In genomic region chr15:27664126-27664525, GRCm38 (mm10) we compare ENCODE assay signal across 21 mouse cellular contexts. TPM values are rescaled to one million over a fixed set of nuclear protein-coding genes. Genes with fewer than 3 reads are reported as not detected.
DNase-seq lines count a peak whose midpoint lies in the region; ATAC-seq and TF ChIP-seq lines count a peak whose summit lies in the region.
"Had no signal": no experiment of that assay in that cellular context is flagged by ENCODE, and none has a peak within 500 bp of the region (broad histone marks: within the 10 kb centered on the region; RNA-seq: fewer than 3 reads in every experiment).

No protein-coding gene starts in this region.

- H3K27ac ChIP-seq in liver, embryonic 15.5 days (replicated peaks) = peak overlapping the region; percentile 45; the same call in 1 of the 2 replicates
- peak overlapping the region; percentile 99 for H3K27ac ChIP-seq in bone marrow macrophage, adult 2 months (ENCODE audit: insufficient read depth, low read depth, low read length)
- H3K27ac ChIP-seq in forebrain, embryonic 15.5 days (replicated peaks) = no peak overlapping the region
- H3K27ac ChIP-seq in hindbrain, embryonic 10.5 days = no peak overlapping the region
- H3K27ac ChIP-seq: heart, adult 2 months; left cerebral cortex, adult 2 months; limb, embryonic 12.5 days; neural tube, embryonic 15.5 days had no signal

- no peak for DNase-seq in liver
- peak; percentile 70 to 79 for DNase-seq in monocyte, adult 2 months (ENCODE audit: low read depth in 1 of 2, low spot score in 2 of 2)
- DNase-seq in hindbrain, embryonic 10.5 days (ENCODE audit: low spot score) = no peak
- DNase-seq: adrenal gland, adult 2 months; cerebellum, postnatal 10 days; kidney, adult 8-10 months; kidney, postnatal 36 days; right cerebral cortex, adult 18-20 months; spleen, adult 18-20 months had no signal

- TF ChIP-seq CTCF in bone marrow macrophage, adult 2 months (IDR thresholded peaks at IDR 0.05; ENCODE audit: low read depth, low read length) = no peak

- no peak for TF ChIP-seq POLR2A in bone marrow macrophage, adult 2 months (IDR thresholded peaks at IDR 0.05; ENCODE audit: borderline replicate concordance, low read depth, low read length)

- ATAC-seq in liver, embryonic 15.5 days (ENCODE audit: insufficient read depth) = 0 out of 2 replicates have a peak, but pooled peaks have one; percentile 40
- peak; percentile 80 for ATAC-seq in granulocyte monocyte progenitor cell, adult 5-6 weeks (replicated peaks; ENCODE audit: poor library complexity, severe bottlenecking)
- no peak for ATAC-seq in forebrain, embryonic 15.5 days (replicated peaks)
- ATAC-seq: forebrain, embryonic 14.5 days; hindbrain, embryonic 16.5 days had no signal

- no peaks in the 10 kb centered on the region for H3K36me3 ChIP-seq in liver, embryonic 15.5 days (replicated peaks)
- H3K36me3 ChIP-seq in forebrain, embryonic 15.5 days = no peaks in the 10 kb centered on the region
- H3K36me3 ChIP-seq in hindbrain, embryonic 10.5 days = no peaks in the 10 kb centered on the region
- H3K36me3 ChIP-seq: G1E; limb, embryonic 12.5 days; neural tube, embryonic 15.5 days had no signal

- no peak overlapping the region for H3K4me2 ChIP-seq in liver, embryonic 15.5 days
- H3K4me2 ChIP-seq in forebrain, embryonic 15.5 days (replicated peaks) = no peak overlapping the region
- H3K4me2 ChIP-seq: limb, embryonic 12.5 days; neural tube, embryonic 15.5 days had no signal

- peaks cover 15% of the 10 kb centered on the region; the same call in 1 of the 2 replicates for H3K4me1 ChIP-seq in liver, embryonic 15.5 days (replicated peaks)
- peaks cover 67% of the 10 kb centered on the region for H3K4me1 ChIP-seq in bone marrow macrophage, adult 2 months (ENCODE audit: control insufficient read depth, insufficient read depth, low read length)
- no peaks in the 10 kb centered on the region for H3K4me1 ChIP-seq in forebrain, embryonic 15.5 days
- peaks cover 8% of the 10 kb centered on the region; the same call in 1 of the 2 replicates for H3K4me1 ChIP-seq in hindbrain, embryonic 10.5 days (replicated peaks)

- no peak overlapping the region for H3K9ac ChIP-seq in liver, embryonic 15.5 days
- H3K9ac ChIP-seq in forebrain, embryonic 15.5 days (replicated peaks) = no peak overlapping the region
- H3K9ac ChIP-seq: limb, embryonic 12.5 days; neural tube, embryonic 15.5 days had no signal

- 49% methylated on average over 9 of the region's 9 CpGs for WGBS in liver, embryonic 15.5 days (ENCODE audit: insufficient replicate concordance)
- WGBS in forebrain, embryonic 15.5 days = 90% methylated on average over 9 of the region's 9 CpGs
- WGBS in hindbrain, embryonic 10.5 days = 92% methylated on average over 9 of the region's 9 CpGs

- no peaks in the 10 kb centered on the region for H3K27me3 ChIP-seq in liver, embryonic 15.5 days
- no peaks in the 10 kb centered on the region for H3K27me3 ChIP-seq in forebrain, embryonic 15.5 days
- H3K27me3 ChIP-seq in hindbrain, embryonic 10.5 days (ENCODE audit: insufficient read depth, poor library complexity, severe bottlenecking) = no peaks in the 10 kb centered on the region
- H3K27me3 ChIP-seq: limb, embryonic 12.5 days; megakaryocyte, embryonic 14.5 days; neural tube, embryonic 15.5 days had no signal

- no peaks in the 10 kb centered on the region for H3K9me3 ChIP-seq in liver, embryonic 15.5 days (replicated peaks)
- no peaks in the 10 kb centered on the region for H3K9me3 ChIP-seq in forebrain, embryonic 15.5 days
- no peaks in the 10 kb centered on the region for H3K9me3 ChIP-seq in hindbrain, embryonic 10.5 days
- H3K9me3 ChIP-seq: G1E; limb, embryonic 12.5 days; neural tube, embryonic 15.5 days had no signal

- H3K4me3 ChIP-seq in liver, embryonic 15.5 days (replicated peaks) = no peak overlapping the region
- no peak overlapping the region for H3K4me3 ChIP-seq in bone marrow macrophage, adult 2 months (ENCODE audit: insufficient read depth, low read length)
- no peak overlapping the region for H3K4me3 ChIP-seq in forebrain, embryonic 15.5 days
- H3K4me3 ChIP-seq in hindbrain, embryonic 10.5 days = no peak overlapping the region
- H3K4me3 ChIP-seq: heart, adult 2 months; left cerebral cortex, adult 2 months; limb, embryonic 12.5 days; megakaryocyte, embryonic 14.5 days; neural tube, embryonic 15.5 days had no signal

RNA-seq across cellular contexts. Expression of gene Otulinl, which starts 17.3 kb away (rescaled TPM):
- 11.1 and 12.0 TPM in 2 replicates for polyA plus RNA-seq in liver, embryonic 15.5 days (2015; fragmentation: Nextera tagmentation; extraction: Ambion mirVana)
- 256 and 264 TPM in 2 replicates for polyA plus RNA-seq in bone marrow macrophage, adult 2 months (2012; ENCODE audit: insufficient read depth, insufficient read length, missing spikeins)
- 56.7 and 73.7 TPM in 2 replicates for total RNA-seq in granulocyte monocyte progenitor cell, adult 5-6 weeks (2014; fragmentation: Nextera tagmentation)
- total RNA-seq in granulocyte monocyte progenitor cell, adult 5-6 weeks (2017) = 29.6 and 35.3 TPM in 2 replicates
- 10.2 and 12.5 TPM in 2 replicates for polyA plus RNA-seq in forebrain, embryonic 15.5 days (2015; fragmentation: Nextera tagmentation; extraction: Ambion mirVana)
- polyA plus RNA-seq in hindbrain, embryonic 10.5 days (2016; fragmentation: Nextera tagmentation; extraction: Ambion mirVana) = 6.4 and 8.2 TPM in 2 replicates
- total RNA-seq: G1E had no signal
- polyA plus RNA-seq: G1E had no signal

RNA-seq across cellular contexts. Expression of gene Otulin, which starts 33.6 kb away (rescaled TPM):
- 17.3 and 20.0 TPM in 2 replicates for polyA plus RNA-seq in liver, embryonic 15.5 days (2015; fragmentation: Nextera tagmentation; extraction: Ambion mirVana)
- polyA plus RNA-seq in bone marrow macrophage, adult 2 months (2012; ENCODE audit: insufficient read depth, insufficient read length, missing spikeins) = 98.6 and 100 TPM in 2 replicates
- 55.0 and 74.2 TPM in 2 replicates for total RNA-seq in granulocyte monocyte progenitor cell, adult 5-6 weeks (2014; fragmentation: Nextera tagmentation)
- total RNA-seq in granulocyte monocyte progenitor cell, adult 5-6 weeks (2017) = 41.3 and 50.3 TPM in 2 replicates
- polyA plus RNA-seq in forebrain, embryonic 15.5 days (2015; fragmentation: Nextera tagmentation; extraction: Ambion mirVana) = 28.6 and 30.7 TPM in 2 replicates
- 28.1 TPM in 2 replicates for polyA plus RNA-seq in hindbrain, embryonic 10.5 days (2016; fragmentation: Nextera tagmentation; extraction: Ambion mirVana)

Comparison
In these comparisons a context has a peak if more than half of its experiments do, and no peak if none do; other contexts are left out.
1. H3K27ac ChIP-seq: peak in liver, embryonic 15.5 days (single experiment) and bone marrow macrophage, adult 2 months (single experiment); none in forebrain, embryonic 15.5 days (single experiment) and hindbrain, embryonic 10.5 days (single experiment).
2. DNase-seq: peak in monocyte, adult 2 months (2 of 2); none in liver (single experiment) and hindbrain, embryonic 10.5 days (single experiment).
3. RNA of gene Otulinl, which starts 17.3 kb away (polyA plus RNA-seq): 256 to 264 TPM in bone marrow macrophage, adult 2 months; 11.1 to 12.0 TPM in liver, embryonic 15.5 days, 10.2 to 12.5 TPM in forebrain, embryonic 15.5 days and 6.4 to 8.2 TPM in hindbrain, embryonic 10.5 days; every median in the first group is over 10 times any median in the second.